Mouse (Mus musculus) MEL (cell line): Measurements from ENCODE around the gene Qrich1. TPM values are rescaled to one million over a fixed set of nuclear protein-coding genes. Genes with fewer than 3 reads are reported as not detected.

Source experiments
- DNase-seq: peaks from one replicate; pipeline ENCODE4 v3.0.0; 2011; ENCODE audit warnings: low read depth, low spot score
- H3K27ac ChIP-seq: 2 replicates; pipeline ENCODE4 v1.5.1; 2012; ENCODE audit warnings: low read depth, mild to moderate bottlenecking, control low read depth, low read length, moderate library complexity; ENCODE audit not compliant: control insufficient read depth
- H3K27me3 ChIP-seq, 2 experiments: fragments of 150-350 bp in 1 of 2; sonication (generic) in 1 of 2; 2 replicates each; pipeline ENCODE4 v1.6.1; 2012; ENCODE audit warnings: low read length in 2 of 2, mild to moderate bottlenecking in 2 of 2, improper control_type of control experiment in 1 of 2, moderate library complexity in 1 of 2; ENCODE audit not compliant: insufficient read depth in 2 of 2, control insufficient read depth in 1 of 2
- H3K36me3 ChIP-seq, 2 experiments: 2 replicates each; pipeline ENCODE4 v1.6.1; 2012 to 2014; ENCODE audit warnings: low read length in 2 of 2, improper control_type of control experiment in 1 of 2, inconsistent platforms in 1 of 2, mild to moderate bottlenecking in 1 of 2; ENCODE audit not compliant: insufficient read depth in 2 of 2, control insufficient read depth in 1 of 2
- H3K4me1 ChIP-seq, 2 experiments: fragments of 150-350 bp in 1 of 2; sonication (generic) in 1 of 2; 2 replicates each; pipeline ENCODE4 v1.6.1; 2012; ENCODE audit warnings: low read length in 2 of 2, improper control_type of control experiment in 1 of 2, mild to moderate bottlenecking in 1 of 2; ENCODE audit not compliant: insufficient read depth in 2 of 2, control insufficient read depth in 1 of 2
- H3K4me3 ChIP-seq, 2 experiments: fragments of 150-350 bp in 1 of 2; sonication (generic) in 1 of 2; 2 replicates each; pipeline ENCODE4 v1.5.1; 2012; ENCODE audit warnings: low read depth in 2 of 2, low read length in 2 of 2, mild to moderate bottlenecking in 2 of 2, moderate library complexity in 2 of 2, control low read depth in 1 of 2, improper control_type of control experiment in 1 of 2; ENCODE audit not compliant: control insufficient read depth in 1 of 2, insufficient read depth in 1 of 2
- H3K79me2 ChIP-seq: 2 replicates; pipeline ENCODE4 v1.6.1; 2012; ENCODE audit warnings: mild to moderate bottlenecking, low read length, moderate library complexity; ENCODE audit not compliant: control insufficient read depth, poor library complexity, insufficient read depth
- H3K9ac ChIP-seq: 2 replicates; pipeline ENCODE4 v1.6.1; 2012; ENCODE audit warnings: low read depth, mild to moderate bottlenecking, control low read depth, low read length, moderate library complexity; ENCODE audit not compliant: control insufficient read depth, poor library complexity, severe bottlenecking
- H3K9me3 ChIP-seq: fragments of 150-350 bp; sonication (generic); replicated peaks from 2 replicates; pipeline ENCODE4 v1.6.1; 2012; ENCODE audit warnings: mild to moderate bottlenecking, low read length, improper control_type of control experiment, moderate library complexity; ENCODE audit not compliant: insufficient read depth
- BHLHE40 ChIP-seq: IDR thresholded peaks from 2 replicates; pipeline ENCODE4 v1.6.1; 2012; ENCODE audit warnings: low read depth, mild to moderate bottlenecking, inconsistent platforms, low read length, improper control_type of control experiment, borderline replicate concordance
- CHD1 ChIP-seq: IDR thresholded peaks from 2 replicates; pipeline ENCODE4 v1.6.1; 2012; ENCODE audit warnings: low read depth, mild to moderate bottlenecking, inconsistent platforms, low read length, improper control_type of control experiment
- CHD2 ChIP-seq: IDR thresholded peaks from 2 replicates; pipeline ENCODE4 v1.6.1; 2011; ENCODE audit warnings: low read length, improper control_type of control experiment
- E2F4 ChIP-seq: IDR thresholded peaks from 2 replicates; pipeline ENCODE4 v1.6.1; 2011; ENCODE audit warnings: low read depth, low read length, improper control_type of control experiment, borderline replicate concordance
- ELF1 ChIP-seq: IDR thresholded peaks from 2 replicates; pipeline ENCODE4 v1.6.1; 2014; ENCODE audit warnings: low read depth, mild to moderate bottlenecking, inconsistent platforms, low read length, improper control_type of control experiment, moderate library complexity
- ETS1 ChIP-seq: IDR thresholded peaks from 2 replicates; pipeline ENCODE4 v1.6.1; 2012; ENCODE audit warnings: low read depth, mild to moderate bottlenecking, inconsistent platforms, low read length, improper control_type of control experiment, moderate library complexity
- GATA1 ChIP-seq: IDR thresholded peaks from 2 replicates; pipeline ENCODE4 v1.6.1; 2011; ENCODE audit warnings: low read depth, low read length, improper control_type of control experiment
- HCFC1 ChIP-seq: IDR thresholded peaks from 2 replicates; pipeline ENCODE4 v1.6.1; 2012; ENCODE audit warnings: low read depth, mild to moderate bottlenecking, inconsistent platforms, low read length, improper control_type of control experiment, moderate library complexity
- MAZ ChIP-seq: IDR thresholded peaks from 2 replicates; pipeline ENCODE4 v1.6.1; 2012; ENCODE audit warnings: low read depth, mild to moderate bottlenecking, inconsistent platforms, low read length, improper control_type of control experiment
- MXI1 ChIP-seq: IDR thresholded peaks from 2 replicates; pipeline ENCODE4 v1.6.1; 2011; ENCODE audit warnings: mild to moderate bottlenecking, low read depth, low read length, improper control_type of control experiment
- MYB ChIP-seq: IDR thresholded peaks from 2 replicates; pipeline ENCODE4 v1.6.1; 2011; ENCODE audit warnings: mild to moderate bottlenecking, low read depth, low read length, improper control_type of control experiment
- MYC ChIP-seq: IDR thresholded peaks from 2 replicates; pipeline ENCODE4 v1.6.1; 2011; ENCODE audit warnings: low read depth, mild to moderate bottlenecking, low read length, improper control_type of control experiment, moderate library complexity
- NELFE ChIP-seq: IDR thresholded peaks from 2 replicates; pipeline ENCODE4 v1.6.1; 2011; ENCODE audit warnings: low read depth, low read length, improper control_type of control experiment
- NRF1 ChIP-seq: IDR thresholded peaks from 2 replicates; pipeline ENCODE4 v1.6.1; 2014; ENCODE audit warnings: low read depth, mild to moderate bottlenecking, inconsistent platforms, low read length, improper control_type of control experiment, moderate library complexity; ENCODE audit not compliant: poor library complexity, insufficient read depth, severe bottlenecking
- POLR2A ChIP-seq, 2 experiments: IDR thresholded peaks; 2 replicates each; pipeline ENCODE4 v1.6.1; 2011 to 2012; ENCODE audit warnings: low read length in 2 of 2, mild to moderate bottlenecking in 2 of 2, control low read depth in 1 of 2, improper control_type of control experiment in 1 of 2, low read depth in 1 of 2, moderate library complexity in 1 of 2; ENCODE audit not compliant: control insufficient read depth in 1 of 2, insufficient read depth in 1 of 2, poor library complexity in 1 of 2
- POLR2AphosphoS2 ChIP-seq: IDR thresholded peaks from 2 replicates; pipeline ENCODE4 v1.6.1; 2011; ENCODE audit warnings: low read length, improper control_type of control experiment
- POLR2AphosphoS5 ChIP-seq: IDR thresholded peaks from 2 replicates; pipeline ENCODE4 v1.6.1; 2012; ENCODE audit warnings: low read depth, borderline replicate concordance, mild to moderate bottlenecking, inconsistent platforms, low read length, moderate library complexity, mixed read lengths
- RAD21 ChIP-seq: IDR thresholded peaks from 2 replicates; pipeline ENCODE4 v1.6.1; 2011; ENCODE audit warnings: mild to moderate bottlenecking, low read depth, low read length, improper control_type of control experiment
- SIN3A ChIP-seq: IDR thresholded peaks from 2 replicates; pipeline ENCODE4 v1.6.1; 2012; ENCODE audit warnings: low read length, improper control_type of control experiment, inconsistent platforms
- TBP ChIP-seq: IDR thresholded peaks from 2 replicates; pipeline ENCODE4 v1.8.0; 2011; ENCODE audit warnings: low read depth, low read length, improper control_type of control experiment
- USF2 ChIP-seq, 2 experiments: IDR thresholded peaks; 2 replicates each; pipeline ENCODE4 v1.6.1; 2011 to 2012; ENCODE audit warnings: improper control_type of control experiment in 2 of 2, low read length in 2 of 2, borderline replicate concordance in 1 of 2, inconsistent platforms in 1 of 2, low read depth in 1 of 2, mild to moderate bottlenecking in 1 of 2; ENCODE audit not compliant: insufficient read depth in 1 of 2
- ZC3H11A ChIP-seq: IDR thresholded peaks from 2 replicates; pipeline ENCODE4 v1.6.1; 2012; ENCODE audit warnings: low read depth, mild to moderate bottlenecking, inconsistent platforms, low read length, improper control_type of control experiment
- ZMIZ1 ChIP-seq: IDR thresholded peaks from 2 replicates; pipeline ENCODE4 v1.6.1; 2012; ENCODE audit warnings: low read depth, mild to moderate bottlenecking, inconsistent platforms, low read length, improper control_type of control experiment, moderate library complexity
- polyA plus RNA-seq, 2 experiments: library from polyadenylated mRNA; stranded (reverse) in 1 of 2; unstranded in 1 of 2; fragments of >175 nt in 1 of 2; fragments of >200 nt in 1 of 2; gene quantifications; 2 replicates each; pipeline versions ENCODE4 v1.2.1 to v1.2.4; 2012; ENCODE audit warnings: low replicate concordance in 2 of 2, low read depth in 1 of 2; ENCODE audit not compliant: insufficient read length in 2 of 2, insufficient read depth in 1 of 2, missing spikeins in 1 of 2
- total RNA-seq: library from RNA; depleted of rRNA; stranded (reverse); fragments of 300-350 nt; gene quantifications from 2 replicates; pipeline ENCODE4 v1.2.3, GENCODE M21; 2012

Qrich1 gene
- total and polyA plus RNA-seq, 3 experiments = 84.5 to 161 (median 126) TPM

- Histone ChIP-seq H3K9me3 (no peaks in the 10 kb centered on the region), H3K79me2 (peaks cover 41% of the 10 kb centered on the region), H3K36me3 (peaks cover 4 to 35% of the 10 kb centered on the region in 2 experiments), H3K4me3 (peak overlapping the region; percentile 66 to 79), H3K9ac (peak overlapping the region; percentile 89), H3K4me1 (peaks cover 0 to 50% of the 10 kb centered on the region in 2 experiments; a peak in 3 of 4 replicates), H3K27me3 (no peaks in the 10 kb centered on the region), H3K27ac (peak overlapping the region; percentile 90)
- TF ChIP-seq ELF1 (no peak), POLR2AphosphoS2 (peak; percentile 91), BHLHE40 (peak; percentile 32; the same call in 1 of the 2 replicates), NELFE (peak; percentile 49; the same call in 1 of the 2 replicates), ZMIZ1 (peak; percentile 78), POLR2A (IDR thresholded peaks at IDR 0.05; ENCODE audit: control insufficient read depth in 1 of 2, insufficient read depth in 1 of 2, low read depth in 1 of 2, low read length in 2 of 2, poor library complexity in 1 of 2) (peak in 1 of 2 experiments; percentile 13; a peak in 1 of 4 replicates), CHD1 (peak; percentile 86; the same call in 1 of the 2 replicates), MXI1 (0 out of 2 replicates have a peak, but pooled peaks have one; percentile 23), MAZ (no peak), POLR2AphosphoS5 (0 out of 2 replicates have a peak, but pooled peaks have one; percentile 65), CHD2 (peak; percentile 21; the same call in 1 of the 2 replicates), HCFC1 (no peak), ETS1 (no peak; the same call in 1 of the 2 replicates), SIN3A (peak; percentile 40)
- peak; percentile 49 for DNase-seq
Observed at GRCm38 (mm10) chr9:108565881-108566814, 49.5 kb downstream of the Qrich1 start.

- H3K79me2 ChIP-seq = peaks cover 32% of the 10 kb centered on the region
- no peaks in the 10 kb centered on the region for H3K27me3 ChIP-seq
- H3K9ac ChIP-seq = peak within 1 kb of the TSS; percentile 89
- peaks cover 4 to 27% of the 10 kb centered on the region in 2 experiments for H3K36me3 ChIP-seq
- peaks cover 0 to 40% of the 10 kb centered on the region in 2 experiments; a peak in 3 of 4 replicates for H3K4me1 ChIP-seq
- no peaks in the 10 kb centered on the region for H3K9me3 ChIP-seq
- peak; percentile 97 for DNase-seq
- peak within 1 kb of the TSS; percentile 66 to 79 for H3K4me3 ChIP-seq
- peak within 1 kb of the TSS; percentile 90 for H3K27ac ChIP-seq
- TF ChIP-seq POLR2A (IDR thresholded peaks at IDR 0.05; ENCODE audit: control insufficient read depth in 1 of 2, insufficient read depth in 1 of 2, low read depth in 1 of 2, low read length in 2 of 2, poor library complexity in 1 of 2) (peak; percentile 95 to 98), RAD21 (no peak), POLR2AphosphoS2 (peak; percentile 80; the same call in 1 of the 2 replicates), MYC (no peak; the same call in 1 of the 2 replicates), NRF1 (peak; percentile 51; the same call in 1 of the 2 replicates), CHD1 (0 out of 2 replicates have a peak, but pooled peaks have one; percentile 6), POLR2AphosphoS5 (no peak), HCFC1 (peak; percentile 77), CHD2 (no peak), GATA1 (no peak), ZC3H11A (no peak), SIN3A (peak; percentile 77; the same call in 1 of the 2 replicates), MAZ (no peak; the same call in 1 of the 2 replicates), TBP (peak; percentile 98), USF2 (IDR thresholded peaks at IDR 0.05; ENCODE audit: borderline replicate concordance in 1 of 2, insufficient read depth in 1 of 2, low read depth in 1 of 2, low read length in 2 of 2) (no peak), ELF1 (peak; percentile 44), BHLHE40 (no peak), MYB (peak; percentile 99), E2F4 (no peak; the same call in 1 of the 2 replicates)
Observed at GRCm38 (mm10) chr9:108566815-108567776, 50.5 kb downstream of the Qrich1 start, which contains the start of gene Ndufaf3. Gene Ndufaf3 (minus strand): TSS chr9:108567434.
